Mouse (Mus musculus): ENCODE measurements around the gene Rccd1. TPM values are rescaled to one million over a fixed set of nuclear protein-coding genes. Genes with fewer than 3 reads are reported as not detected.
A peak's percentile ranks its signal among the peaks of the same experiment; 100 is the strongest.

Gene Rccd1
- polyA plus RNA-seq, 1 experiment from 2014 or later: 13.5 TPM

DNA sequence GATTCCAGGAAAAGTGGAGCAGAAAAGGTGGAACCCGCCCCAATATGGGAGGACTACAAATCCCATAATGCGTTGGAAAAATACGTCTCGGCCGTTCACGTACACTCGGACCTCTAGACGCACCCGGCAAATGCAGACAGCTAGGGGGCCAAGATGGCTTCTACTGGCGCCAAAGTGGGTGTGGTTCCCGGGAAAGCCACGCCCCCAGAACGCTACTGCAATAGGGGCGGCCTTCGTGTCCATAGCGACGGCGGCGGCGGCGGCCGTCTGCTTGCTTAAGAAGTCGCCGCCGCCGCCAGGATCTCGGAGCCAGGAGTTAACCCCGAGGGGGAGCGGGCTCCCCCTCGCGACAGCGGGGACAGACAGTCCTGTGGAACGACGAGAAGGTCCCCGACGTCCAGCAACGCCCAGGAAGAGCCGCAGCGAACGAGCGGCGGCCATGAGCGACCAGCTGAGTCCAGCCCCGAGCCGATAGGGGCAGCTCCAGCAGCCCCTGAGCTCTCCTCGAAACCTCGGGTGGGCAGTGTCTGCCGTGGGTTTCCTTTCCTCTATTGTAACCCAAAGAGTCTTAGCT lies 78.0 kb downstream of the Rccd1 start, which contains the start of gene Ttll13:
Ttll13 (plus strand) TSS at position 229 of the 574 bp plus-strand sequence.
- Histone ChIP-seq H3K4me3 (peak within 1 kb of the TSS; percentile 62), H3K9me3 (no peaks in the 10 kb centered on the region), H3K4me1 (0 out of 2 replicates have a peak, but pooled peaks cover 2% of the 10 kb centered on the region), H3K4me2 (replicated peaks) (peak within 1 kb of the TSS; percentile 57), H3K27ac (replicated peaks) (peak within 1 kb of the TSS; percentile 82), H3K27me3 (no peaks in the 10 kb centered on the region), H3K36me3 (0 out of 2 replicates have a peak, but pooled peaks cover 1% of the 10 kb centered on the region), H3K9ac (replicated peaks) (peak within 1 kb of the TSS; percentile 69)
- ATAC-seq (replicated peaks): peak; percentile 98
- under 1% methylated on average over 48 of the region's 48 CpGs for WGBS

DNA sequence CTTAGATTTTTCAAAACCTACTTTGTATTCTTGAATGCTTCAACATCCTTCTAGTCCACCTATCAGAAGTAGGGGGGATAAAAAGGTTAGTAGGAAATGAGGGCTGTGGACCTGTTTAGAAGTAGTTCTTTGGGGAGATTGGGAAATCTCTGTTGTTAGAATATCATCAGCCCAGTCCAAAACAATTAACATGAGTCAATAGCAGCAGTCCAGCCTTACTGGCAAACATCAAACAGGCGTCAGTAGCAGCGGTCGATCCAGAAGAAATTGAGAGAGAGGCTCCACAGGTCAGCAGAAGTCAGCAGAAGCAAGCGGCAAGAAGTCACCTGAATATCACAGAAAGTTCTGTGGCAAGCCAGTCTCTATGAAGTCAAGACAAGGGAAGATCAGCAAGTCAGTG lies 79.4 kb downstream of the Rccd1 start:
- no peak for ATAC-seq (replicated peaks)
- H3K4me3 ChIP-seq: no peak overlapping the region
- H3K4me1 ChIP-seq: 0 out of 2 replicates have a peak, but pooled peaks cover 2% of the 10 kb centered on the region
- WGBS: 93% methylated on average over 4 of the region's 4 CpGs
- no peak overlapping the region for H3K27ac ChIP-seq (replicated peaks)
- H3K9me3 ChIP-seq: no peaks in the 10 kb centered on the region
- peaks cover 9% of the 10 kb centered on the region; the same call in 1 of the 2 replicates for H3K36me3 ChIP-seq
- no peak overlapping the region for H3K4me2 ChIP-seq (replicated peaks)
- no peak overlapping the region for H3K9ac ChIP-seq (replicated peaks)
- no peaks in the 10 kb centered on the region for H3K27me3 ChIP-seq

Other genes starting within 250 kb of the Rccd1 start
- 299 and 300 TPM in 2 replicates for gene Idh2, start 209.1 kb downstream of the Rccd1 start, polyA plus RNA-seq (2015; fragmentation: Nextera tagmentation; extraction: Ambion mirVana)
- gene Sema4b, start 137.6 kb downstream of the Rccd1 start, polyA plus RNA-seq (2015; fragmentation: Nextera tagmentation; extraction: Ambion mirVana): 22.7 and 24.7 TPM in 2 replicates
- gene Cib1, start 91.6 kb downstream of the Rccd1 start, polyA plus RNA-seq (2015; fragmentation: Nextera tagmentation; extraction: Ambion mirVana): 31.6 and 32.7 TPM in 2 replicates
- 3.6 and 3.9 TPM in 2 replicates for gene Gdpgp1, start 91.6 kb downstream of the Rccd1 start, polyA plus RNA-seq (2015; fragmentation: Nextera tagmentation; extraction: Ambion mirVana)
- 1.0 and 1.1 TPM in 2 replicates for gene Ttll13, start 78.1 kb downstream of the Rccd1 start, polyA plus RNA-seq (2015; fragmentation: Nextera tagmentation; extraction: Ambion mirVana)
- 67.7 and 67.9 TPM in 2 replicates for gene Ngrn, start 63.2 kb downstream of the Rccd1 start, polyA plus RNA-seq (2015; fragmentation: Nextera tagmentation; extraction: Ambion mirVana)
- gene Vps33b, start 54.8 kb downstream of the Rccd1 start, polyA plus RNA-seq (2015; fragmentation: Nextera tagmentation; extraction: Ambion mirVana): 17.4 and 19.8 TPM in 2 replicates
- gene Prc1, start 30.0 kb downstream of the Rccd1 start, polyA plus RNA-seq (2015; fragmentation: Nextera tagmentation; extraction: Ambion mirVana): 91.2 and 94.4 TPM in 2 replicates
- gene Unc45a, start 16.6 kb upstream of the Rccd1 start, polyA plus RNA-seq (2015; fragmentation: Nextera tagmentation; extraction: Ambion mirVana): 48.2 and 54.3 TPM in 2 replicates
- gene Hddc3, start 18.6 kb upstream of the Rccd1 start, polyA plus RNA-seq (2015; fragmentation: Nextera tagmentation; extraction: Ambion mirVana): 23.0 and 25.4 TPM in 2 replicates
- 19.2 and 20.3 TPM in 2 replicates for gene Man2a2, start 46.9 kb upstream of the Rccd1 start, polyA plus RNA-seq (2015; fragmentation: Nextera tagmentation; extraction: Ambion mirVana)
- gene Fes, start 63.5 kb upstream of the Rccd1 start, polyA plus RNA-seq (2015; fragmentation: Nextera tagmentation; extraction: Ambion mirVana): 2.6 and 3.3 TPM in 2 replicates
- 4.8 and 4.9 TPM in 2 replicates for gene Furin, start 81.0 kb upstream of the Rccd1 start, polyA plus RNA-seq (2015; fragmentation: Nextera tagmentation; extraction: Ambion mirVana)
- 14.5 and 17.3 TPM in 2 replicates for gene Blm, start 210.7 kb upstream of the Rccd1 start, polyA plus RNA-seq (2015; fragmentation: Nextera tagmentation; extraction: Ambion mirVana)

Measured in forebrain, embryonic 15.5 days (tissue).